Mouse (Mus musculus): Measurements from ENCODE around the gene Cdh4. TPM values are rescaled to one million over a fixed set of nuclear protein-coding genes. Genes with fewer than 3 reads are reported as not detected.

Gene Cdh4
- polyA plus RNA-seq, 1 experiment from 2014 or later: 43.0 TPM

DNA sequence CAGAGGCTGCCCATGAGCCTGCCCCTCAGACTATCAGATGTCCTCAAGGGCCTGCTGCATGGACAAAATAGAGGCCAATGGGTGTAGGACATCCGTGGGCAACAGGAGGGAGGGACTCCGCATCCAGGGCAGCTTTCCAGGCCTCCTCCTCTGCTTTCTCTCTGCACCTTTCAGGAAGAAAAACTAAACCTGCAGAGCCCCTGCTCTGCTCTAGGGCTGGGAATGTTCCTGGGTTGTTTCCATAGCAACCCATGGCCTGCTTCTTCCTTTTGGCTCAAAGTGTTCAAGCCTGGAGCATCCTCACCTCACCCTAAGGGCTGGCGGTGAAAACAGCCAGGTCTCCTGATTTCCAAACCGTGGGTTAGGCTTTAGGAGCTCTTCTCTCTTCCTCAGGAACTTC is 414.9 kb downstream of the Cdh4 start:
- H3K9me3 ChIP-seq (ENCODE audit: control insufficient read depth, low read length): no peaks in the 10 kb centered on the region
- H3K36me3 ChIP-seq (ENCODE audit: control insufficient read depth, insufficient read depth, low read length): no peaks in the 10 kb centered on the region
- no peak overlapping the region for H3K4me3 ChIP-seq (ENCODE audit: low read length)
- 54% methylated on average over 4 of the region's 4 CpGs for WGBS
- no peak overlapping the region for H3K9ac ChIP-seq (ENCODE audit: low read depth, low read length)
- H3K4me1 ChIP-seq (ENCODE audit: control insufficient read depth, insufficient read depth, low read depth, low read length): peaks cover 34% of the 10 kb centered on the region
- no peak for ATAC-seq
- peak overlapping the region; percentile 39; the same call in 1 of the 2 replicates for H3K27ac ChIP-seq (ENCODE audit: low read depth, low read length)
- H3K4me2 ChIP-seq (ENCODE audit: low read length): no peak overlapping the region
- no peaks in the 10 kb centered on the region for H3K27me3 ChIP-seq (replicated peaks; ENCODE audit: control insufficient read depth, insufficient read depth, low read length)

DNA sequence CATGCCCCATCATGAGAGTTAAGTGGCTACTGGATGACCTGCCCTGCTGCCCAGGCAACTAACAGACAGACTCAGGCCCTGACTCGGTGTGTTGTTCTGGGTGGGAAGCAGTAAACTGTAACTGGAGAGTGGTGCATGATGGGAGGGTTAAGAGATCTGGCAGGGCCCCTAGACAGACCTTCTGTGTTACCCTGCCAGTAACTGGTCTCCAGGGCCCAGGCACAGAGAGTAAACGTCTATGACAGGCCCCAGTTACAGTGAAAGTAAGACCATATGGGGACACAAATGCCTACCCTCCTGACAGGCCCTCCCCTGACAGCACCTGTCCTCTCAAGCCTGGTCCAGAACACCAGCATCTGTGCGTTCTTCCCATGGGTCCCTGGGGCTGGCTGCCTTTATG is 420.4 kb downstream of the Cdh4 start:
- 79% methylated on average over 3 of the region's 3 CpGs for WGBS
- Histone ChIP-seq H3K4me1 (ENCODE audit: control insufficient read depth, insufficient read depth, low read depth, low read length) (no peaks in the 10 kb centered on the region), H3K9ac (ENCODE audit: low read depth, low read length) (no peak overlapping the region), H3K27ac (ENCODE audit: low read depth, low read length) (no peak overlapping the region), H3K36me3 (ENCODE audit: control insufficient read depth, insufficient read depth, low read length) (no peaks in the 10 kb centered on the region), H3K4me2 (ENCODE audit: low read length) (no peak overlapping the region), H3K27me3 (replicated peaks; ENCODE audit: control insufficient read depth, insufficient read depth, low read length) (no peaks in the 10 kb centered on the region), H3K9me3 (ENCODE audit: control insufficient read depth, low read length) (no peaks in the 10 kb centered on the region), H3K4me3 (ENCODE audit: low read length) (no peak overlapping the region)
- no peak for ATAC-seq

- 70% methylated on average over 3 of the region's 3 CpGs for WGBS
- H3K4me1 ChIP-seq (ENCODE audit: control insufficient read depth, insufficient read depth, low read depth, low read length): no peaks in the 10 kb centered on the region
- no peak overlapping the region for H3K27ac ChIP-seq (ENCODE audit: low read depth, low read length)
- no peak overlapping the region for H3K4me2 ChIP-seq (ENCODE audit: low read length)
- no peaks in the 10 kb centered on the region for H3K27me3 ChIP-seq (replicated peaks; ENCODE audit: control insufficient read depth, insufficient read depth, low read length)
- no peaks in the 10 kb centered on the region for H3K9me3 ChIP-seq (ENCODE audit: control insufficient read depth, low read length)
- H3K36me3 ChIP-seq (ENCODE audit: control insufficient read depth, insufficient read depth, low read length): no peaks in the 10 kb centered on the region
- no peak overlapping the region for H3K4me3 ChIP-seq (ENCODE audit: low read length)
- no peak for ATAC-seq
- no peak overlapping the region for H3K9ac ChIP-seq (ENCODE audit: low read depth, low read length)
Measured at GRCm38 (mm10) chr2:179863266-179863665, 421.0 kb downstream of the Cdh4 start.

DNA sequence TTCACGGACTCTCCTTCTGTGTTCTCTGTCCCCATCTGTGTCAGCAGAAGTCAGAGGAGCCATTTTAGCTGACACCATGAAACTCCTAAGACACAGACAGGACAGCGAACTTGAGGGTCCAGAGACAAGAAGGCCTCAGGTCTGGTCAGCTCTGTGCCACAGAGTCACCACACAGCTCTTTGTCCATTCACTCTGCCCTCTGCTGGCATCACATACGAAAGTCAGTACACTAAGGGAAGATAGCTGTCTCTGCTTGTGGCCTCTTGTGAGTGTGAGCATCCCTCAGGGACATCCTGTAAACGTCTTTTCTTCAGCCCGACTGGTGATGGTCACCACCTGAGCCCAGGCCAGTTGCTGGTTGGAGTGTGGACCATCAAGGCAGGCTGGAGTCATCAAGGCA is 422.9 kb downstream of the Cdh4 start:
- Histone ChIP-seq H3K4me1 (ENCODE audit: control insufficient read depth, insufficient read depth, low read depth, low read length) (peaks cover 8% of the 10 kb centered on the region), H3K9me3 (ENCODE audit: control insufficient read depth, low read length) (no peaks in the 10 kb centered on the region), H3K27me3 (replicated peaks; ENCODE audit: control insufficient read depth, insufficient read depth, low read length) (no peaks in the 10 kb centered on the region), H3K4me2 (ENCODE audit: low read length) (no peak overlapping the region), H3K4me3 (ENCODE audit: low read length) (no peak overlapping the region), H3K36me3 (ENCODE audit: control insufficient read depth, insufficient read depth, low read length) (no peaks in the 10 kb centered on the region), H3K9ac (ENCODE audit: low read depth, low read length) (no peak overlapping the region), H3K27ac (ENCODE audit: low read depth, low read length) (no peak overlapping the region)
- 55% methylated on average over 5 of the region's 5 CpGs for WGBS
- ATAC-seq: no peak

- Histone ChIP-seq H3K4me2 (ENCODE audit: low read length) (no peak overlapping the region), H3K9ac (ENCODE audit: low read depth, low read length) (no peak overlapping the region), H3K4me1 (ENCODE audit: control insufficient read depth, insufficient read depth, low read depth, low read length) (peaks cover 10% of the 10 kb centered on the region), H3K36me3 (ENCODE audit: control insufficient read depth, insufficient read depth, low read length) (no peaks in the 10 kb centered on the region), H3K9me3 (ENCODE audit: control insufficient read depth, low read length) (no peaks in the 10 kb centered on the region), H3K4me3 (ENCODE audit: low read length) (no peak overlapping the region), H3K27me3 (replicated peaks; ENCODE audit: control insufficient read depth, insufficient read depth, low read length) (no peaks in the 10 kb centered on the region), H3K27ac (ENCODE audit: low read depth, low read length) (no peak overlapping the region)
- ATAC-seq: no peak
- WGBS: 72% methylated on average over 3 of the region's 3 CpGs
Measured at GRCm38 (mm10) chr2:179867669-179868068, 425.4 kb downstream of the Cdh4 start.

DNA sequence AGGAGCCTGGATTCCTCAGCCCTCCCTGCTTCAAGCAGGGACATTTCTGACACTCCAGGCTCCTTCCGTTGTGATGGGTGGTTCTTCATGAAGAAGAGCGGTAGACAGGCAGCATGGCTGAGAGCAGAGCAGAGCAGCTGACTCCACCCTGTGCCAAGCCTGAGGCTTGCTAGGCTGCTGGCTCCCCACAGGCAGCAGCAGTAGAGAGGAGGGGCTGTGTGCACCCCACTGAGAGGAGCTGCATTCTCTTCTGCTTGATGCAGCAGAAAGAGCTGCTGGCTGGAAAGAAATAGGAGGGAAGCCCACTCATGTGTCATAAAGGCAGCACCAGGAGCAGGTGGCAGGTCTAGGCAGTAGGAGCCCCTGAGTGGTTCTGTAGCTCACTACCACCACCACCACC is 427.6 kb downstream of the Cdh4 start:
- peak overlapping the region; percentile 40; the same call in 1 of the 2 replicates for H3K27ac ChIP-seq (ENCODE audit: low read depth, low read length)
- H3K4me2 ChIP-seq (ENCODE audit: low read length): no peak overlapping the region
- peaks cover 10% of the 10 kb centered on the region for H3K4me1 ChIP-seq (ENCODE audit: control insufficient read depth, insufficient read depth, low read depth, low read length)
- no peak overlapping the region for H3K9ac ChIP-seq (ENCODE audit: low read depth, low read length)
- H3K27me3 ChIP-seq (replicated peaks; ENCODE audit: control insufficient read depth, insufficient read depth, low read length): no peaks in the 10 kb centered on the region
- ATAC-seq: peak; percentile 78
- no peak overlapping the region for H3K4me3 ChIP-seq (ENCODE audit: low read length)
- H3K36me3 ChIP-seq (ENCODE audit: control insufficient read depth, insufficient read depth, low read length): no peaks in the 10 kb centered on the region
- 4% methylated on average over 2 of the region's 2 CpGs for WGBS
- H3K9me3 ChIP-seq (ENCODE audit: control insufficient read depth, low read length): no peaks in the 10 kb centered on the region

GRCm38 (mm10) chr2:179872724-179873123 is 430.5 kb downstream of the Cdh4 start:
- Histone ChIP-seq H3K4me2 (ENCODE audit: low read length) (no peak overlapping the region), H3K27me3 (replicated peaks; ENCODE audit: control insufficient read depth, insufficient read depth, low read length) (no peaks in the 10 kb centered on the region), H3K4me1 (ENCODE audit: control insufficient read depth, insufficient read depth, low read depth, low read length) (peaks cover 10% of the 10 kb centered on the region), H3K9ac (ENCODE audit: low read depth, low read length) (no peak overlapping the region), H3K9me3 (ENCODE audit: control insufficient read depth, low read length) (no peaks in the 10 kb centered on the region), H3K27ac (ENCODE audit: low read depth, low read length) (no peak overlapping the region), H3K36me3 (ENCODE audit: control insufficient read depth, insufficient read depth, low read length) (no peaks in the 10 kb centered on the region), H3K4me3 (ENCODE audit: low read length) (no peak overlapping the region)
- ATAC-seq: peak; percentile 35; the same call in 1 of the 2 replicates
- 63% methylated on average over 5 of the region's 5 CpGs for WGBS

GRCm38 (mm10) chr2:179873315-179873714 is 431.1 kb downstream of the Cdh4 start:
- no peak overlapping the region for H3K27ac ChIP-seq (ENCODE audit: low read depth, low read length)
- no peaks in the 10 kb centered on the region for H3K36me3 ChIP-seq (ENCODE audit: control insufficient read depth, insufficient read depth, low read length)
- no peak overlapping the region for H3K4me3 ChIP-seq (ENCODE audit: low read length)
- H3K27me3 ChIP-seq (replicated peaks; ENCODE audit: control insufficient read depth, insufficient read depth, low read length): no peaks in the 10 kb centered on the region
- peaks cover 10% of the 10 kb centered on the region for H3K4me1 ChIP-seq (ENCODE audit: control insufficient read depth, insufficient read depth, low read depth, low read length)
- H3K4me2 ChIP-seq (ENCODE audit: low read length): no peak overlapping the region
- WGBS: 47% methylated on average over 5 of the region's 5 CpGs
- H3K9ac ChIP-seq (ENCODE audit: low read depth, low read length): no peak overlapping the region
- H3K9me3 ChIP-seq (ENCODE audit: control insufficient read depth, low read length): no peaks in the 10 kb centered on the region
- no peak for ATAC-seq

DNA sequence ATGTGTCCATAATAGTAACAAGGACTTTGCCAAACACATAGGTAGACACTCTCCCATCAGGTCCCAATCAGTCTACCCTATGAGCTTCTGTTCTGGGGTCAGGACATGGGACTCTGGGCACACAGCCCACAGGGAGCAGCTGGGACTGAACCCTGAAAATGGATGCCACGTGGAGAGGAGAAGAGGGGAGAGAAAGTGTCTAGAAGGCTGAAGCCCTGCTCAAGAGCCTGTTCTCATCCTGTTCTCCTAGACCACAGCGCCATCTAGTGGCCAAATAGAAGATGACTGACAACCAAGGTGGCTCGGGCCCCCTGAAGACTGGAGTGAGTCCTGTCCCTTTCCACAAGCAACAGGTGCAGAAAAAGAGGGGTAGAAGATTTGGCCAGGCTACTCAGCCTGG is 432.9 kb downstream of the Cdh4 start:
- Histone ChIP-seq H3K4me2 (ENCODE audit: low read length) (no peak overlapping the region), H3K27ac (ENCODE audit: low read depth, low read length) (no peak overlapping the region), H3K9ac (ENCODE audit: low read depth, low read length) (no peak overlapping the region), H3K4me3 (ENCODE audit: low read length) (no peak overlapping the region), H3K27me3 (replicated peaks; ENCODE audit: control insufficient read depth, insufficient read depth, low read length) (no peaks in the 10 kb centered on the region), H3K4me1 (ENCODE audit: control insufficient read depth, insufficient read depth, low read depth, low read length) (0 out of 2 replicates have a peak, but pooled peaks cover 2% of the 10 kb centered on the region), H3K36me3 (ENCODE audit: control insufficient read depth, insufficient read depth, low read length) (no peaks in the 10 kb centered on the region), H3K9me3 (ENCODE audit: control insufficient read depth, low read length) (no peaks in the 10 kb centered on the region)
- peak; percentile 70 for ATAC-seq
- 7% methylated on average over 3 of the region's 3 CpGs for WGBS
